8 mouse cellular contexts compared by ENCODE assay signal in genomic region chr2:52072491-52073140, GRCm38 (mm10). TPM values are rescaled to one million over a fixed set of nuclear protein-coding genes. Genes with fewer than 3 reads are reported as not detected.
DNase-seq lines count a peak whose midpoint lies in the region; ATAC-seq lines count a peak whose summit lies in the region.

TSS of gene Rif1 (plus strand) at chr2:52072832.

- WGBS in hindbrain, embryonic 12.5 days = under 1% methylated on average over 50 of the region's 72 CpGs

- peak within 1 kb of the TSS; percentile 74 for H3K4me3 ChIP-seq in hindbrain, embryonic 12.5 days

- H3K4me2 ChIP-seq in hindbrain, embryonic 12.5 days (replicated peaks) = peak within 1 kb of the TSS; percentile 69

- ATAC-seq in hindbrain, embryonic 12.5 days (ENCODE audit: low FRiP score) = peak; percentile 97

- H3K36me3 ChIP-seq in hindbrain, embryonic 12.5 days = peaks cover 15% of the 10 kb centered on the region

- H3K27me3 ChIP-seq in hindbrain, embryonic 12.5 days = no peaks in the 10 kb centered on the region

- H3K4me1 ChIP-seq in hindbrain, embryonic 12.5 days = peaks cover 10% of the 10 kb centered on the region

- peak within 1 kb of the TSS; percentile 83 for H3K9ac ChIP-seq in hindbrain, embryonic 12.5 days

- DNase-seq in Muller cell, postnatal 12 days (ENCODE audit: inconsistent ontology term) = peak; percentile 92
- peak; percentile 93 to 96 for DNase-seq in cerebellum, postnatal 10 days
- DNase-seq in frontal cortex, postnatal 10 days (ENCODE audit: low spot score in 2 of 2) = peak; percentile 65 to 77
- peak; percentile 76 to 82 for DNase-seq in layer of hippocampus, postnatal 14 days (ENCODE audit: low spot score in 2 of 2)
- DNase-seq in lung, postnatal 10 days = peak; percentile 91
- DNase-seq in ovary, postnatal 14 days (ENCODE audit: low spot score) = peak; percentile 79
- peak; percentile 82 for DNase-seq in thymus, postnatal 14 days

- H3K9me3 ChIP-seq in hindbrain, embryonic 12.5 days (replicated peaks) = no peaks in the 10 kb centered on the region

- peak within 1 kb of the TSS; percentile 87 for H3K27ac ChIP-seq in hindbrain, embryonic 12.5 days

RNA-seq across cellular contexts. Expression of gene Rif1, which starts in this region (rescaled TPM):
- 45.5 and 45.9 TPM in 2 replicates for polyA plus RNA-seq in hindbrain, embryonic 12.5 days (2016; fragmentation: Nextera tagmentation; extraction: Ambion mirVana)
- 10 to 100 TPM; 20.8 to 24.3 TPM for total RNA-seq in layer of hippocampus, postnatal 14 days (2021)

Comparison
In these comparisons a context has a peak if more than half of its experiments do, and no peak if none do; other contexts are left out.
1. Peak in every context shown above with its lines: DNase-seq, ATAC-seq, H3K4me3 ChIP-seq and H3K27ac ChIP-seq.